Mouse (Mus musculus) lung, adult 2 months (tissue): ENCODE data around the gene Nme4. TPM values are rescaled to one million over a fixed set of nuclear protein-coding genes. Genes with fewer than 3 reads are reported as not detected.
A peak's percentile ranks its signal among the peaks of the same experiment; 100 is the strongest.
"Not testable (repeated sequence)": the region's sequence is repeated elsewhere in the genome, so short reads cannot be mapped to it uniquely, and the experiment has no call there.

Experiments used
- DNase-seq: peaks from one replicate; pipeline ENCODE4 v3.0.0; 2022
- H3K4me1 ChIP-seq: fragments of 200-500 bp; 2 replicates; pipeline ENCODE4 v1.6.1; 2011; ENCODE audit warnings: low read length; ENCODE audit not compliant: control insufficient read depth, insufficient read depth
- H3K4me3 ChIP-seq: fragments of 200-500 bp; replicated peaks from 2 replicates; pipeline ENCODE3; 2011; ENCODE audit warnings: low read depth, mild to moderate bottlenecking, control low read depth, low read length; ENCODE audit errors: extremely low read depth
- CTCF ChIP-seq: fragments of 200-500 bp; IDR thresholded peaks from 2 replicates; pipeline ENCODE4 v1.5.1; 2011; ENCODE audit warnings: mild to moderate bottlenecking, low read length, control low read depth; ENCODE audit not compliant: insufficient read depth
- POLR2A ChIP-seq: fragments of 200-500 bp; IDR thresholded peaks from 2 replicates; pipeline ENCODE4 v1.6.1; 2011; ENCODE audit warnings: low read depth, mild to moderate bottlenecking, control low read depth, low read length, borderline replicate concordance; ENCODE audit errors: extremely low read depth
- WGBS: fragments of 180-500 bp; shearing (Covaris S2); methylation state at CpG from one replicate; pipeline ENCODE4 v1.1.7; 2018; 5-methylcytosine and 5-hydroxymethylcytosine counted together
- polyA plus RNA-seq: library from polyadenylated mRNA; depleted of rRNA; stranded (reverse); fragments of >200 nt; gene quantifications from 2 replicates; pipeline ENCODE4 v1.2.3, GENCODE M21; 2012

Gene Nme4
- polyA plus RNA-seq, 1 experiment: 7.5 TPM

DNA sequence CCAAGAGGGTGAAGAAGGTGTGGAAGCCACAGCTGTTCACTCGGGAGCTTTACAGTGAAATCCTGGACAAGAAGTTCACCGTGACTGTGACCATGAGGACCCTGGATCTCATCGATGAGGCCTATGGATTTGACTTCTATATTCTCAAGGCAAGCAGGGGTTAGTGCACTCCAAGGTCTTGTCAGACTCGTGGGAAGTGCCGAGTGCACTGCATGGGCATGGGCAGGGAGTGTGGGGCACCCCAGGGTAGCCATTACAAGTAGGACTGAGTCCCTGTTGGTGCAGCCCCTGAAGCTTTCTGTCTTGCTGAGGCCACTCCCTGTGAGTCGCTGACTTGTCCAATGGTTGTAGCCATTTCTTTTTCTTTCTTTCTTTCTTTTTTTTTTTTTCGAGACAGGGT is 29.2 kb upstream of the Nme4 start:
- Histone ChIP-seq H3K4me3 (no peak overlapping the region), H3K4me1 (peaks cover 11% of the 10 kb centered on the region)
- no peak for DNase-seq
- TF ChIP-seq POLR2A (no peak), CTCF (no peak)
- 80% methylated on average over 7 of the region's 7 CpGs for WGBS

DNA sequence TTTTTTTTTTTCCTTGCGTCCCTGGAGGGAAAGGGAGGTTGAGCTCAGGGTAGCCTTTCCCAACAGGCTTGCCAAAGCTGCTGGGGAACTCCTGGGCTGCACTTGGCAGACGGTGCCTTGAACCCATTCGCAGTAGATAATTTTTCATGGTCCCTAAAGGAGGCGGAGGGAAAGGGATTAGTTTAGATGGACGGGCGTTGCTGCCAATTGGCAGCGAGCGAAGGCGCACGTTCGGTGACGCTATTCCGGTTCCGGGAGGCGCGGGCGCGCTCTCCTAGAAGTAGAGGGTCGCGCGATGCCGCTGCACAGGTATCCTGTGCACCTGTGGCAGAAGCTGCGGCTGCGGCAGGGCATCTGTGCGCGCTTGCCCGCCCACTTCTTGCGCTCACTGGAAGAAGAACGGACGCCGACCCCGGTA is 27.9 kb upstream of the Nme4 start, which contains the start of gene Mrpl28:
Gene Mrpl28, plus strand, starts transcription at position 234 of the 418 bp plus-strand sequence.
- H3K4me3 ChIP-seq: peak within 1 kb of the TSS; percentile 83
- TF ChIP-seq POLR2A (peak; percentile 100), CTCF (no peak)
- H3K4me1 ChIP-seq: peaks cover 11% of the 10 kb centered on the region
- DNase-seq: peak; percentile 84
- WGBS: under 1% methylated on average over 32 of the region's 32 CpGs

DNA sequence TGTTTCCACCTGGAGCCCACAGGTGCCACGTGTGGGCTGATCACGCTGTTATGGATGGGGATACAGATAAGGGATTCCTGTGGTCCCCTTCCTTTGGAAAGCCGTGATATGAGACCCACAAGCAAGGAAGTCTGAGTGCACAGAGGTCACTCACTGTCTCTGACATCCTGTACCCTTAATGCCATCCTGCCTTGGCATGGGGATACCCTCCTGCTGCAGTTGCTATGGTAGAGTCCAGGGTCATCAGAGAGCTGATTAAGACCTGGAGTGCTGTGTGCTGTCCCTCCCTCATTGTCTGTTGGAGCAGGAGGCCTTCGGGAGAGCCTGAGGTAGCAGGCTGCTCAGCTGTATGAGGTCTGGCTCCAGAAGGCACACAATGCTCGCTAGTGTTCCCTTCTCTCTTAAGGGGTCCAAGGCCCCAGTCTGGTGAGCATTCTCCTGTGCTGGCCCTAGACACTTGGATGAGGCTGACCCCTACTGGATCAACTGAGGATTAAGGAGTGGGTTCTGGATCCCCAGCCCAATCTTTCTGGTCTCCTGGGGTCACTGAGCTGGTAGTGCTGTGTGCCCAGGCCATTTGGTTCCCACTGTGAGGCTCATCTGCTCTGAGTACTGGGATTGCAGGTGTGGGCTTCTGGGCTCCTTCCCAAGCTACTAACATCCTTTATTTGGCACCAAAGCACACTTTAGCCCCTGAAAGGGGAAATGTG is 27.2 kb upstream of the Nme4 start:
- TF ChIP-seq CTCF (no peak), POLR2A (no peak)
- WGBS: 54% methylated on average over 5 of the region's 5 CpGs
- Histone ChIP-seq H3K4me3 (no peak overlapping the region), H3K4me1 (peaks cover 11% of the 10 kb centered on the region)
- no peak for DNase-seq

DNA sequence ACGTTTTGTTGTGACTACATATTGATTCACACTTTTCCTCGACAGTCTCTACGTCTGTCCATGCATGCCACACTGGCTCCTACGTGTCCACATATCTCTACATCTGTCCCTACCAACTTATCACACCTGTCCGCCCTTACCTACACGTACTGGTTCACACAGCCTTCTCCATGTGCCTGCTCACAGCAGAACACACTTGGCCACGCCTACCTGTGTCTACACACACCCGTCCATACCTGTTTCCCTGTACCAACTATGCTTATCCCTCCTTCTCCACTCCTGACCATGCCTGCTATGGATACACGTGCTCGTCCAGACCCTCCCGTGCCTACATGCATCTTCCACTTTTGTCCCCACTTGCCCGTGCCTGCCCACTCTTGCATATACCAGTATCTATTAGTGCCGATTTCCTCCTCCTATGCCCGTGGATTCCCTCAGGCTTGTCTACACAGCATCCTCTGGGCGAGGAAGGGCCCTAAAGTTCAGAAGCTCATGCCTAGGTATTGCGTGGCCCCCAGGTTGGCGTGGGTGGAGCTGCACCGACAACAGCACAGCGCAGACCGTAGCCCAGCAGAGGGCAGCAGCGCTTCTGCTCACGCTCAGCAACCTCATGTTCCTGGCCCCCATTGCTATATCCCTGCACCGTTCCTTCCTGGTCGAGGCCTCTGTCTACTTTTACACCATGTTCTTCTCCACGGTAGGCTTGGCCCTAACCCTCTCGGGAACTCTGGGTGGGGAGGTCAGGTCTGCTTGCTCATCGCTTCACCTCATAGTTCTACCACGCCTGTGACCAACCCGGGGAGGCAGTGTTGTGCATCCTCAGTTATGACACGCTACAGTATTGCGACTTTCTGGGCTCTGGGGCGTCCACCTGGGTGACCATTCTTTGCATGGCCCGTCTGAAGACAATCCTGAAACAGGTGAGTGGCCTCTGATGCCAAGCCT is 24.6 kb upstream of the Nme4 start:
- peak; percentile 42 for DNase-seq
- peaks cover 11% of the 10 kb centered on the region for H3K4me1 ChIP-seq
- peak; percentile 14; the same call in 1 of the 2 replicates for TF ChIP-seq POLR2A
- TF ChIP-seq CTCF: peak; percentile 88
- H3K4me3 ChIP-seq: no peak overlapping the region
- 38% methylated on average over 33 of the region's 33 CpGs for WGBS

DNA sequence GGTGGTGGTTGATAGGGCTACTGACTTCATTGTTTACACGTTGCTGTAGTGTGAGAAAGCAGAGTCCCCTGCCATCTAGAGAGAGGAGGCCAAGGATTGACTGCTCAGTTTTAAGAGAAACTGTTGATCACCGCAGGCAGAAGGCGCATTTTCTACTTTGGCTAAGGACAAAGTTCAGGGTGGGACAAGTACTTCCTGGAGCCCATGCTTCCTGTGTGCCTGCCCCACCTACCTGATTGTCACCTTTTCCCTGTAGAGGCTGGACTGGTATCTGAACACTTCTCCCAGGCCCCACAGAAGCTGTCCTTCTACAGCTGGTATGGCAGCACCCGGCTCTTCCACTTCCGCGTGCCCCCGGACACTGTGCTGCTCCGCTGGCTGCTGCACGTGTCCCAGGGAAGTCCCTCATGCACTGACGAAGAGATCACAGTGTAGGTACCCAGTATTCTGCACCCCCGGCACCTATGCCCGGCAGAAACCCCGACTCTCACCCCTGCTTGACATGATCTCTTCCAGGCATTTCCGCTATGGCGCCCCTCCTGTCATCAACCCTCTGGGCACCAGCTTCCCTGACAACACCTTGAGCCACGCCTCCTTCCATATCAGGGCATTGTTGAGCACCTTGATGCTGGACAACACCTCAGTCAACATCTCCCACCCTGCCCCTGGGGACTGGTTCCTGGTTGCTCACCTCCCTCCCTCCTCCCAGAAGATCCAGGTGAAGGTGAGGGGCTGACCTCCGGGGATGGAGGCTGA is 21.3 kb upstream of the Nme4 start:
- TF ChIP-seq CTCF (no peak), POLR2A (no peak)
- no peak overlapping the region for H3K4me3 ChIP-seq
- peaks cover 7% of the 10 kb centered on the region; the same call in 1 of the 2 replicates for H3K4me1 ChIP-seq
- DNase-seq: no peak
- 80% methylated on average over 17 of the region's 17 CpGs for WGBS

DNA sequence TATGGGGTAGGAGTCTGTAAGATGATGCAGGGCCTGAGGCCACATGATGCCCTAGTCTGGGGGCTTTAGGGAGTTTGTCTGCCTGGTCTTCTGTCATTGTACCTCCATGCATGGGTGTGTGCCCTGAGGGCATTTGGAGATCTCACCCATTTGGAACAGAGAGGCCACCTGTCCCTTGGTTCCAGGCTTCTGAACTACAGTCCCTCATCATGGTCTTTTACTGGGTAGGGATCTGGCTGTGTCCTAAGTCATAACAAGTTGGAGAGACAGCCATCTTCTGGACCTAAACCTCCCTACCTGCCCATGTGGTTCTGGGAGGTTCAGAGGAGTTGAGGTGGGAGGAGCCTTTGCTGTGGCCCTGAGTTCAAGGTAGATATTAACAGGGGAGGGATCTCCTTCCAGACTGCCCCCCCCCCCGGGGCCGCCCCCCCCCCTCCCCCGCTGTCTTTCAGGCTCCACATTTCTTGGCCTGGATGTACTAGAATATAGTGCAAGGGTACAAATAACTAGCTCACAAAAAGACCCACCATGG is 20.6 kb upstream of the Nme4 start:
- peaks cover 7% of the 10 kb centered on the region; the same call in 1 of the 2 replicates for H3K4me1 ChIP-seq
- TF ChIP-seq CTCF: no peak
- TF ChIP-seq POLR2A: no peak
- DNase-seq: no peak
- no peak overlapping the region for H3K4me3 ChIP-seq
- 36% methylated on average over 3 of the region's 3 CpGs for WGBS

DNA sequence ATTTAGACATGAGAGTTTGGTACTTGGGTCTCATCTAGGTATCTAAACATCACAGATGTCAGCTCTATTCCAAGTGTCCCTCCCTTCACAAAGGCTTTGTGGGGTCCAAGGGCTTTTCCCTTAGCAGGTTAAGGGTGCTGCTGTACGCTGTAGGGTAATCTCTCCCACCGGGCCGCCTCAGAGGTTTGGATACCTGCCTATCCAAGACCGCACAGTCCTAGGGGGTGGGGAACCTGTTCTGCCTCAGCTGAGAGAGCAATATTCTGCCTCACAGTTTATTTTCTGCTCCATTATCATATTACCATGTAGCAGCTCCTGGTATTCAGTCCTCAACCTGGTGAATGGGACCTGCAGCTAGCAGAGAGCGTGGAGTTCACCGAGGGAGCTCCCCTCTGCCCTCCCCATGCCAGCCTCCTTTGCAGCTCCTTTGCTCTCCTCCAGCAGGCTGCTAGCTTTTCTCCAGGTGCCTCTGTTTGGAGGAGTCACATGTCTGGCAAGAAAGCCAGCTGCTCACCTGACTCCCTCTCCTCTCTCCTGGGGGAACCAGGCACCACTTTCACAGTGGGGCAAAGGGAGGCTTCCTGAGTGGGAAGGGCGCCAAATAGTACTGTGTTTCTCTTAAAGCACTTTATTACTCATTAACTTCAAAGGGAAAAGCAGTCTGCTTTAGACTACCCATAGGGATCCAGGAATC is 19.9 kb upstream of the Nme4 start:
- Histone ChIP-seq H3K4me3 (no peak overlapping the region), H3K4me1 (peaks cover 7% of the 10 kb centered on the region; the same call in 1 of the 2 replicates)
- TF ChIP-seq CTCF: no peak
- TF ChIP-seq POLR2A: peak; percentile 42; the same call in 1 of the 2 replicates
- DNase-seq: no peak
- 63% methylated on average over 7 of the region's 7 CpGs for WGBS

DNA sequence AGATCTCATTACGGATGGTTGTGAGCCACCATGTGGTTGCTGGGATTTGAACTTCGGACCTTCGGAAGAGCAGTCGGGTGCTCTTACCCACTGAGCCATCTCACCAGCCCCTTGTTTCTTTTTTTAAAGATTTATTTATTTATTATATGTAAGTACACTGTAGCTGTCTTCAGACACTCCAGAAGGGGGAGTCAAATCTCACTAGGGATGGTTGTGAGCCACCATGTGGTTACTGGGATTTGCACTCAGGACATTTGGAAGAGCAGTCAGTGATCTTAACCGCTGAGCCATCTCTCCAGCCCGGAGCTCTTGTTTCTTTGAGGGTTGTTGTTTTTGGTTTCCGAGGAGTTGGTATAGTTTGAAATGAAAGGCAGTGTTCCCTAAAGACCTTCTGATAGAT is 19.1 kb upstream of the Nme4 start:
- DNase-seq, H3K4me3 ChIP-seq, H3K4me1 ChIP-seq: not testable (repeated sequence)
- 58% methylated on average over 7 of the region's 7 CpGs for WGBS

DNA sequence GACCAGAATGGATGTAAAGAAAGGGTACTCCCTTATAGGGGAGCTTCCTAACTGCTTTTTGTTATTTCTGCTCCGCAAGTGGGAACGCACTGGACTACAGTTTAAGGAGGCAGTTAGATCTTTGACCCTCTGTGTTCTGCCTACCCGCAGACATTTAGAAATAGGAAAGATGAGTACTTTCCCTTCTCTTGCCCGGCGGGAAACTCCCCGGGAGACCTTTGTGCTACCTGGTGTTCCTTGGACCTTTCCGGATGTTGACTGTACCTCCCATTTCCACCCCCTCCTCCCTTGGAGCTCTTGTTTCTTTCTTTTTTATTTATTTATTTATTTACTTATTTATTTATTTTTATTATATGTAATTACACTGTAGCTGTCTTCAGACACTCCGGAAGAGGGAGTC is 18.7 kb upstream of the Nme4 start:
- no peak for DNase-seq
- WGBS: 10% methylated on average over 8 of the region's 8 CpGs
- TF ChIP-seq POLR2A (no peak), CTCF (no peak)

More for the DNA sequence above, 18.7 kb upstream of the Nme4 start:
- H3K4me3 ChIP-seq: peak overlapping the region; percentile 59
- peaks cover 5% of the 10 kb centered on the region; the same call in 1 of the 2 replicates for H3K4me1 ChIP-seq
